Mouse (Mus musculus): Measurements from ENCODE around the gene Adprm. TPM values are rescaled to one million over a fixed set of nuclear protein-coding genes. Genes with fewer than 3 reads are reported as not detected.
"Not testable (repeated sequence)": the region's sequence is repeated elsewhere in the genome, so short reads cannot be mapped to it uniquely, and the experiment has no call there.

Adprm gene
- polyA plus RNA-seq, 1 experiment = 17.9 TPM

GRCm38 (mm10) chr11:67049256-67049655, 3.1 kb downstream of the Adprm start:
- H3K4me3 ChIP-seq (ENCODE audit: insufficient read depth, low read depth, low read length) = no peak overlapping the region
- H3K27ac ChIP-seq (replicated peaks; ENCODE audit: low read depth, low read length) = no peak overlapping the region

GRCm38 (mm10) chr11:67048496-67048895, 3.9 kb downstream of the Adprm start:
- H3K4me1 ChIP-seq (ENCODE audit: control insufficient read depth, insufficient read depth, insufficient read length, low read length) = peaks cover 10% of the 10 kb centered on the region
- no peak overlapping the region for H3K27ac ChIP-seq (replicated peaks; ENCODE audit: low read depth, low read length)
- no peak overlapping the region for H3K4me3 ChIP-seq (ENCODE audit: insufficient read depth, low read depth, low read length)

More at GRCm38 (mm10) chr11:67049256-67049655, 3.1 kb downstream of the Adprm start:
- H3K4me1 ChIP-seq (ENCODE audit: control insufficient read depth, insufficient read depth, insufficient read length, low read length) = peaks cover 10% of the 10 kb centered on the region

GRCm38 (mm10) chr11:67047199-67047598, 5.2 kb downstream of the Adprm start:
- H3K27ac ChIP-seq (replicated peaks; ENCODE audit: low read depth, low read length) = no peak overlapping the region
- H3K4me1 ChIP-seq (ENCODE audit: control insufficient read depth, insufficient read depth, insufficient read length, low read length) = peaks cover 10% of the 10 kb centered on the region

DNA sequence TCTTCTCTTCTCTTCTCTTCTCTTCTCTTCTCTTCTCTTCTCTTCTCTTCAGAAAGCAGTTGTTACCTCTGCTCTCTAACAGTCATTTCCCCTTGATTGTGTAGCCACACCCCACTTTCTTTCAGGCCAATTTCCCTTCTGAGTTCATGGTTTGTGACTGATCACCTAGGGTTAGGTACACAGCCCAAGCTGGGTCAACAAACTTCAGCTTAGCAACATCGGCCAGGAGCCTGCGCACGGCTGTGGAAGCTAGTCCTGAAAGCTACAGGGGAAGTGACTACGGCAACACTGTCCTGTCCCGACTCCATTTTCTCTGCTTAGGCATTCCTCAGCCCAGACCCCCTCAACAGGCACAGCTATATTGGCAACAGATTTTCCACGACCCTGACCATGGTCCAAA, 7.4 kb downstream of the Adprm start:
- peaks cover 10% of the 10 kb centered on the region for H3K4me1 ChIP-seq (ENCODE audit: control insufficient read depth, insufficient read depth, insufficient read length, low read length)
- H3K4me3 ChIP-seq (ENCODE audit: insufficient read depth, low read depth, low read length) = no peak overlapping the region
- H3K27ac ChIP-seq (replicated peaks; ENCODE audit: low read depth, low read length) = no peak overlapping the region

More at GRCm38 (mm10) chr11:67047199-67047598, 5.2 kb downstream of the Adprm start:
- no peak overlapping the region for H3K4me3 ChIP-seq (ENCODE audit: insufficient read depth, low read depth, low read length)

DNA sequence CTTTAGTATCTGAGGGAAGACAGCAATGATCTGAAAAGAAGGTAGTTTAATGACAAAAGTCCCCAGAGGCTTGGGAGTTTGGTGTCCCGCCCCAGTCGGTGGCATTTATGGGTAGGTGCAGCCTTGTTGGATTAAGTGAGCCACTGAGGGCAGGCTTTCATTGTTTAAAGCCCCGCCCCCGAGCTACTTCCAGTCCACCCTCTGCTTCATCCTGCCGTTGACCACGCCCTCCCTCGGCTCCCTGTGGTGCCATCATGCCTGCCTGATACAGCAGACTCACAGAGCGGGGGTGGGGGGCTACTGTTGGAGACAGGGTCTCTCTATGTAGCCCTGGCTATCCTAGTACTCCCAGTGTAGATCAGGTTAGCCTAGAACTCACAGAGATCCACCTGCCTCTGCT, 9.4 kb downstream of the Adprm start:
- Histone ChIP-seq H3K27ac (replicated peaks; ENCODE audit: low read depth, low read length) (no peak overlapping the region), H3K4me1 (ENCODE audit: control insufficient read depth, insufficient read depth, insufficient read length, low read length) (peaks cover 5% of the 10 kb centered on the region; the same call in 1 of the 2 replicates), H3K4me3 (ENCODE audit: insufficient read depth, low read depth, low read length) (no peak overlapping the region)

GRCm38 (mm10) chr11:67040483-67040882, 11.9 kb downstream of the Adprm start:
- Histone ChIP-seq H3K4me1 (ENCODE audit: control insufficient read depth, insufficient read depth, insufficient read length, low read length) (no peaks in the 10 kb centered on the region), H3K4me3 (ENCODE audit: insufficient read depth, low read depth, low read length) (no peak overlapping the region), H3K27ac (replicated peaks; ENCODE audit: low read depth, low read length) (no peak overlapping the region)

GRCm38 (mm10) chr11:67039799-67040198, 12.6 kb downstream of the Adprm start:
- H3K27ac ChIP-seq (replicated peaks; ENCODE audit: low read depth, low read length) = no peak overlapping the region
- H3K4me3 ChIP-seq (ENCODE audit: insufficient read depth, low read depth, low read length) = no peak overlapping the region
- H3K4me1 ChIP-seq (ENCODE audit: control insufficient read depth, insufficient read depth, insufficient read length, low read length) = no peaks in the 10 kb centered on the region

- H3K4me3 ChIP-seq (ENCODE audit: insufficient read depth, low read depth, low read length) = no peak overlapping the region
- no peak overlapping the region for H3K27ac ChIP-seq (replicated peaks; ENCODE audit: low read depth, low read length)
- H3K4me1 ChIP-seq (ENCODE audit: control insufficient read depth, insufficient read depth, insufficient read length, low read length) = no peaks in the 10 kb centered on the region
Measured at GRCm38 (mm10) chr11:67036892-67037291, 15.5 kb downstream of the Adprm start.

DNA sequence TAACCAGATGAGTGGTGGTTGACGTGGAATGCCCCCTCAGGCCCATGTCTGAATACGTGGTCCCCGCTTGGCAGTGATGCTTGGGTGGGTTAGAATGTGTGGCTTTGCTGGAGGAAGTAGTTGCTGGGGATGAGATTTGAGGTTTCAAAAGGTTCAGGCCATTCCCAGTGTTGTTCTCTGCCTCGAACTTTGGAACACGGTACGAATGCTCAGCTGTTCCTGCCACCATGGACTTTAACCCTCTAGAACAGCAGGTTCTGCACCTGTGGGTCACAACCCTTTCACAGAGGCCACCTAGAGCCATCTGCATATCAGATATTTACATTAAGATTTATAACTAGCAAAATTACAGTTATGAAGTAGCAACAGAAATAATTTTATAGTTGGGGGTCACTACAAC, 16.2 kb downstream of the Adprm start:
- H3K4me3 ChIP-seq (ENCODE audit: insufficient read depth, low read depth, low read length) = no peak overlapping the region

GRCm38 (mm10) chr11:67034775-67035485, 17.5 kb downstream of the Adprm start:
- Histone ChIP-seq H3K27ac (replicated peaks; ENCODE audit: low read depth, low read length) (no peak overlapping the region), H3K4me3 (ENCODE audit: insufficient read depth, low read depth, low read length) (no peak overlapping the region), H3K4me1 (ENCODE audit: control insufficient read depth, insufficient read depth, insufficient read length, low read length) (no peaks in the 10 kb centered on the region)

More for the DNA sequence above, 16.2 kb downstream of the Adprm start:
- no peaks in the 10 kb centered on the region for H3K4me1 ChIP-seq (ENCODE audit: control insufficient read depth, insufficient read depth, insufficient read length, low read length)
- H3K27ac ChIP-seq (replicated peaks; ENCODE audit: low read depth, low read length) = no peak overlapping the region

- H3K27ac ChIP-seq (replicated peaks; ENCODE audit: low read depth, low read length) = no peak overlapping the region
- no peaks in the 10 kb centered on the region for H3K4me1 ChIP-seq (ENCODE audit: control insufficient read depth, insufficient read depth, insufficient read length, low read length)
- no peak overlapping the region for H3K4me3 ChIP-seq (ENCODE audit: insufficient read depth, low read depth, low read length)
Measured at GRCm38 (mm10) chr11:67031603-67031915, 20.8 kb downstream of the Adprm start.

DNA sequence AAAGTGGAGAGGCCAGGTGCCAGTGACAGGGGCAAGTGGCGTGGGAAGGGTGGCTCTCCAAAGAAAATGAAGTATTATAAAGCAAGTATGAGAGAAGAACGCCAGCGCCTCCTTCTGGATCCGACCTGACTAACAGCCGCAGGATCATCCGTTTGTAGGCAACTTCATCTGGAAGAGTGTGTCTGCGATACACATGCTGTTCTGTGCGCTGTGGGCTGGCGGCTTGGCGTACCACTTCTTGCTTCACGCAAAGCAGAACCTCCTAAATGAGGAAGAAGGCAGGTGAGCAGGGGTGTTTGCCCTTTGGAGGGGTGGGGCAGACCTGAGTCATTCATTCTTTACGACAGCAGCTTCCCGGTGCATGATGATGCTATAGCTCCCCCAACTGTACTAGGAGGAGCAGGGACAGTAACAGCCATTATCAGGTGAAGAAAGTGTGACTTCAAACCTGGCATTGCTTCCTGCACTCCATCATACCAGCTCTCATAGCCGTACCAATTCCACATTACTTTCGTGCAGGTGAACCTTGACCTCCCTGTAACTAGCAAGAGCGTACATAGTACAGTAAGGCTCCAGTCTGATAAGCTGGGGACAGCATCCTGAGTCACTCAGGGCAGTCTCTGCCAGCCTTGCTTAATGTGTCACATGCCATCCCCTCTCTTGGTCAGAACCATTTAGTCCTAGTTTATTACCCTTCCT, 21.3 kb downstream of the Adprm start:
- Histone ChIP-seq H3K4me3 (ENCODE audit: insufficient read depth, low read depth, low read length) (no peak overlapping the region), H3K4me1 (ENCODE audit: control insufficient read depth, insufficient read depth, insufficient read length, low read length) (no peaks in the 10 kb centered on the region), H3K27ac (replicated peaks; ENCODE audit: low read depth, low read length) (no peak overlapping the region)

DNA sequence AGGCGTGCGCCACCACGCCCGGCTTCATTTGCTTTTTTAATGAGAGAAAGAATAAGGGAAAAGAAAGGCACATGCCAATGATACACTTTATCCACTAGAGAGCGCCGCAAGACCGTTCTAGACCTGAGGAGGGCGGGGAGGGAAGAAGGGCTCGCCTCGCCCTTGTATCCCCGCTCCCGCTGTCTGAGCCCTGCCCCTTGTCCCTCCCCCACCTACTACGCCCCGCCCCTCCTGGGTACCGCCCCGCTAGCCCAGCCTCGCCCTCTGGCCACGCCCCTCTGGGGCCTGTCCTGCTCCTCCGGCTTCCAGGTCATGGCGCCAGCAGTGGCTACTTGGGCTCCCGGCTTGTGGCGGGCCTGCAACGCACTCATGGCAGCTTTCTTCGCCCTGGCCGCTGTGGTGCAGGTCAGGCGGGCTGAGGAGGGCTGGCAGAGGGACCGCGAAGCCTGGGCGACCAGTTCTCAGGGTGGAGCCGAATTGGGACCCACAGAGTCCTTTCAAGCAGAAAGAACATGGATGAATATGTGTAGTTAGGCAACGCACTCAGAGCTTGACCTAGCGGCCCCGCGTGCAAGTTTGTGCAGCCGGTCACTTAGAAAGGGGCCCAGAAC, 27.4 kb downstream of the Adprm start, which contains the start of gene Tmem220:
Tmem220 (plus strand) TSS at position 288 of the 611 bp plus-strand sequence.
- Histone ChIP-seq H3K4me1 (ENCODE audit: control insufficient read depth, insufficient read depth, insufficient read length, low read length) (no peaks in the 10 kb centered on the region), H3K27ac (replicated peaks; ENCODE audit: low read depth, low read length) (peak within 1 kb of the TSS; percentile 51), H3K4me3 (ENCODE audit: insufficient read depth, low read depth, low read length) (peak within 1 kb of the TSS; percentile 64)

- Histone ChIP-seq H3K4me1 (ENCODE audit: control insufficient read depth, insufficient read depth, insufficient read length, low read length) (no peaks in the 10 kb centered on the region), H3K27ac (replicated peaks; ENCODE audit: low read depth, low read length) (no peak overlapping the region), H3K4me3 (ENCODE audit: insufficient read depth, low read depth, low read length) (no peak overlapping the region)
Measured at GRCm38 (mm10) chr11:67023802-67024340, 28.5 kb downstream of the Adprm start.

- not testable (repeated sequence) for H3K4me3 ChIP-seq (ENCODE audit: insufficient read depth, low read depth, low read length); H3K27ac ChIP-seq (replicated peaks; ENCODE audit: low read depth, low read length); H3K4me1 ChIP-seq (ENCODE audit: control insufficient read depth, insufficient read depth, insufficient read length, low read length)
Measured at GRCm38 (mm10) chr11:67023191-67023590, 29.2 kb downstream of the Adprm start.
